Mouse (Mus musculus) brain, embryonic 14.5 days (tissue): Measurements from ENCODE around the gene Gxylt2.

ENCODE experiments used
- CTCF ChIP-seq: fragments of 200-500 bp; IDR thresholded peaks from 2 replicates; pipeline ENCODE4 v1.5.1; 2012; ENCODE audit warnings: inconsistent platforms, mild to moderate bottlenecking, moderate library complexity, borderline replicate concordance; ENCODE audit not compliant: insufficient read depth, insufficient read length; ENCODE audit errors: extremely low read depth
- POLR2A ChIP-seq: fragments of 200-500 bp; IDR thresholded peaks from 2 replicates; pipeline ENCODE4 v1.6.1; 2012; ENCODE audit warnings: mild to moderate bottlenecking, inconsistent platforms, borderline replicate concordance; ENCODE audit not compliant: poor library complexity, insufficient read depth, insufficient read length, severe bottlenecking; ENCODE audit errors: extremely low read depth

DNA sequence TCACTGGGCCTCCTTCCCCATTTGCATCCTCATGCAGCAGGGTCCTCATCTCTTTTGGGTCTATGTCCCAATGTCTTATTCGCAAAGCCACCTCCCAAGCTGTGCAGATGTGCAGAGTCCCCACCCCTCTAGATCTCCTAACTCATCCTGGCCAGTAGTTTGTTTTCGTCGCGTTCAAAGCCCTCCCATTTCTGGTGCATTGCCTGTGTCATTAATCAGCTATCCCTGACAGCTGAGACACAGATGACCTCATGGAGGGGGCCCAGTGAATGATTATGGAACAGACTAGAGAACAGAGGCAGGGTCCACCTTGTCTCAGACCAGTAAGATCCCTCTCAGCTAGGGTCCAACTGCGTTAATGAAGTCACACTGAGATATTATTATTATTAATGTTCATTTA lies 6.3 kb downstream of the Gxylt2 start:
- no peak for TF ChIP-seq CTCF
- TF ChIP-seq POLR2A = no peak
